Mouse (Mus musculus): Measurements from ENCODE around the gene Phykpl.

GRCm38 (mm10) chr11:51629651-51630314 is 45.2 kb downstream of the Phykpl start:
- no peak for TF ChIP-seq MYOD1 (IDR thresholded peaks at IDR 0.05; ENCODE audit: control insufficient read depth, insufficient read length, low read depth)
- no peak for TF ChIP-seq CTCF (IDR thresholded peaks at IDR 0.05; ENCODE audit: control insufficient read depth, insufficient read depth, insufficient read length)
- no peak for TF ChIP-seq MAX (IDR thresholded peaks at IDR 0.05)
- TF ChIP-seq CEBPB (IDR thresholded peaks at IDR 0.05; ENCODE audit: low read depth): no peak
- TF ChIP-seq USF1 (IDR thresholded peaks at IDR 0.05; ENCODE audit: low read depth): no peak
- TF ChIP-seq FOSL1 (IDR thresholded peaks at IDR 0.05; ENCODE audit: insufficient read depth, low read length, poor library complexity, severe bottlenecking): no peak
- TF ChIP-seq MYOG (IDR thresholded peaks at IDR 0.05; ENCODE audit: control insufficient read depth, extremely low read depth, insufficient read length): no peak

Measured in C2C12 (cell line).